Mouse (Mus musculus) hematopoietic stem cell, adult 5-6 weeks (primary cell): ENCODE results near the gene Med7. TPM values are rescaled to one million over a fixed set of nuclear protein-coding genes. Genes with fewer than 3 reads are reported as not detected.

ENCODE experiments used
- ATAC-seq, 2 experiments: fragments of 125-278 bp in 1 of 2; replicated peaks in 1 of 2; 2 replicates each; pipeline ENCODE4 v1.8.0; 2016 to 2017; ENCODE audit warnings: inconsistent platforms in 2 of 2, mild to moderate bottlenecking in 2 of 2, moderate number of reproducible peaks in 2 of 2, low read depth in 1 of 2, moderate TSS enrichment in 1 of 2; ENCODE audit not compliant: low FRiP score in 2 of 2, poor library complexity in 2 of 2, severe bottlenecking in 2 of 2, insufficient read depth in 1 of 2, low TSS enrichment in 1 of 2
- total RNA-seq: library from RNA; stranded (forward); fragments of 172-1452, 232-1000 nt; gene quantifications from 2 replicates; pipeline ENCODE4 v1.2.3, GENCODE M21; 2017

Gene Med7
- 35.3 and 36.8 TPM in 2 replicates for total RNA-seq

DNA sequence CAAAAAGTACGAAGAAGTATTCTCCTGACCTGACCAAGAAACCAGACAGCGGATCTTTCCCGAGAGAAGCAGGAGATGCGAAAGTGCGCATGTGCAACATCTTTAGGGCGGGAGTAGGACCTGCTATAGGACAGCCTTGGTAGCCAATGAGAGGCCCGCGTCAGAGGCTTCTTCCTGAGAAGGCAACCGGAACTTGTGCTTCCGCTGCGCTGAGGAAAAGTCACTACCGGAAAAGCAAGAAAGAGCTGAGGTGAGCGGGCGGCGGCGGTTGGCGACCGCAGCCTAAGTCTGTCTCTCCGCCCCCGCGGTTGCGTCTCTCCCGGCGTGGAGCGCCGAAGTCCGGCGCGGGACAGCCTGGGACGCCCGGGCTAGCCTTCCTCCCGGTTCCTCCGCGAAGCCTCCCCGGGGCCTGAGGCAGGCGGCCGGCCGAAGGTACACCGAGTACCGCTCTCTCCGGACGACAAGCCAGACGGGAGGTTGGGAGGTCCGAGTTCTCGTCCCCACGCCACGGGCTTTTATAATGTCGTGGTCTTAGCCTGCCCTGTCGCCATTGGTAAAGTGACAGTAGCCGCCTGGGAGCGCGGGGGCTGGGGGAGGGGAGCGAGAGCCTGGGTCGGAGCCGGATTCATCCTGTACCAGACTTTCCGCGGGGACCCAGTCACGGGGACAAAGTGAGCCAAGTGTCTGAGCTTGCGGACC is at the start of gene Med7:
Med7 (plus strand) TSS at position 166 of the 699 bp plus-strand sequence.
- ATAC-seq, result peak; percentile 98 to 99

- no peak for ATAC-seq
Measured at GRCm38 (mm10) chr11:46387061-46387460, 49.7 kb upstream of the Med7 start.

GRCm38 (mm10) chr11:46388438-46388837 is 48.3 kb upstream of the Med7 start:
- ATAC-seq, result no peak

DNA sequence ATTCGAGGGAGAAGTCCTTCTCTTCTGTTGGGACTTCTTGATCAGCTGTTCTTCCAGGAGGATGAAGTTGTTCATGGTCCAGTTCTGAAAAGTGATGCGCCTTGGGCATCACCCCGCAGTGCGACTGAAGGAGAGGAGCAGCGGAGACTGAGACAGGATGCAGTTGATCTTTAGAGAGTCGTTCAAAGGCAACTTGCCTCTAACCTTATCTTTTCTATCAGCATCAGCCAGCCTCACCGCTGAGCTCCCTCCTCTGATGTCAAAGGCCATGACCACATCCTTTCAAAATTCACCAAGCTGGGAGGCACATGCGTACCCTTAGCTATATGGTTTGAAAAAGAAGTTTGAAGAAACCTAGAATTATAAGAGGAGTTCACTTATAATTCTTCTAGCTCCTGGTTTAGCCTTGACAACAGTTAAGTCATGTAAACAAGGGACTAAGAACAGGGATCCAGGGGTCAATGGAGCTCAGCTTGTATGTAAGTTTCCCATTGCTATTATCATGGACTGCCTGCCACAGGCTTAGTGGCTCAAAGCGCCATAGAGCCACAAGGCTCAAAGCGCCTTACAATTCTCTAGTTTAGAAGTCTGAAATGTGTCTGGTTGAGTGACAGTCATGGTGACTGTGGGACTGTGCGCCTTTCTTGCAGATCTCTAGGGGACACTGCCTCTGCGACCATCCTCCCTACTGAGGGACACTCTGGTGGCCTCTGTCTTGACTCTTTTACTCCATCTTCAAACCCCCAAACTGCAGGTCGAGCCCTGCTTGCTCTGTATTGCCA is 47.2 kb upstream of the Med7 start, which contains the start of gene Itk:
Itk (minus strand) TSS at position 180 of the 782 bp plus-strand sequence.
- ATAC-seq, result peak; percentile 83

- ATAC-seq, result no peak
Measured at GRCm38 (mm10) chr11:46390621-46391020, 46.1 kb upstream of the Med7 start.

GRCm38 (mm10) chr11:46392890-46393289 is 43.8 kb upstream of the Med7 start:
- ATAC-seq, result no peak

GRCm38 (mm10) chr11:46393413-46393812 is 43.3 kb upstream of the Med7 start:
- no peak for ATAC-seq

DNA sequence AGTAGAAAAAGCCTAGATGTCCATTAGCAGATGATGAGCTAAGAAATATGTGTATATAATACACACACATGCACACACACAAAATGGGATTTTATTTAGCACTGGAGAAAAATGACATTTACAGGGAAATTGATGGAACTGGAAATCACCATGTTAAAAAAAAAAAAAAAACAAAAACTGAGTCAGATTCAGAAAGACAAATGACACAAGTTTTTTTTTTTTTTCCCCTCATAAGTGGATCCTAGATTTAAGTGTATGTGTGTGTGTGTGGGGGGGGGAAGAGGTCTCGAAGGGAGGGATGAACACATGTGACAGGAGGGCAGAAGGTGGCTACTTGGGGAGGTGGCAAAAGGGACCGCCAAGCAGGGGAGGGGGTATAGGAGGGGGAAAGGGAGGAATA is 41.6 kb upstream of the Med7 start:
- no peak for ATAC-seq

DNA sequence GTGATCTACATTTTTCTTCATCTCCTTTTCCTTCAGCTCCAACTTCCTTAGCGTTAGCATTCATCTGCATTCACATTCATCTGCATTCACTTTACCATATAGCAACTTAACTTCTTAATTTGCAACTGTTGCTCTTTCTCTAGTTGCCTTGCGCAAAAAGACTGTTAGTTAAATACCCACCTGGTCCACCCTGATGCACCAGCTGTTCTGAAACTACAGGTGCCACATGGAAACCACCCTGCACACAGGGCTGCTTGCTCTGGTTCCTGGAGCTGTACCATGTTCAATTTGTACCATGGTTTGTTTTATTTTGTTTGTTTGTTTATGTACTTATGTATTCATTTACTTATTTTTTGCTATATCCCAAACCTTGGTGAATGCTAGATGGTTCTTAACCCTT is 41.0 kb upstream of the Med7 start:
- no peak for ATAC-seq

DNA sequence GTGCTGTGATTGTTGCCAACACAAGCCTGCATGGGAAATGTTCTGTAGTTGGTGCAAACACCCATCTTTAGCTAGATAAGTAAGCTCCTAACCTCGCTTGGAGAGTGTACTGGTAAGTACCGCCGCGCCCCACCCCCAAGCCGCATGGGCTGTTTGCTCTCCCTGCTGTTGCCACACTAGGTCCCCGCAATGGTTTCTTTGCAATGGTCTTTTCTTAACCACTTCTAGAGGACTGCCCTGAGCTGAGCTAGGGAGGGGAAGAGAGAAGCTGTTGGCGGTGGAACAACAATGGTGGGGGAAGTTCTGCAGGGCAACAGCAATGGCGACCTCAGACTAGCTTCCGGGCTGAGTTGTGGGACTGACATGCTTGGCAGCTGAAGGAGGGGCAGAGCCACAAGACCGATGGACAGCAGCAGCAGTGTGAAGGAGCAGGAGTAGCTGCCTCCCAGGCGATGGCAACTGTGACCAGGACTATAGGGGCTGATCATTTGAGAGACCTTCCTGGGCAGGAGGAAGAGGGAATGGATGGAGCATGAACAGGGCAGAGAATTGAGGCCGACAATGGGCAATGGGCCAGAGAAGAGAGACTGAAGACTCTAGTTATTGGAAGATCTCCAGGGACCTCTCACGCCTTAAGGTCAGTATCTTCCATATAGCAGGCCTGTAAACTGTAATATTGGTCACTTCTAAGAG is 40.4 kb upstream of the Med7 start, which contains the start of gene Fam71b:
Fam71b (plus strand) TSS at position 393 of the 693 bp plus-strand sequence.
- peak; percentile 32 to 57; a peak in 3 of 4 replicates for ATAC-seq

DNA sequence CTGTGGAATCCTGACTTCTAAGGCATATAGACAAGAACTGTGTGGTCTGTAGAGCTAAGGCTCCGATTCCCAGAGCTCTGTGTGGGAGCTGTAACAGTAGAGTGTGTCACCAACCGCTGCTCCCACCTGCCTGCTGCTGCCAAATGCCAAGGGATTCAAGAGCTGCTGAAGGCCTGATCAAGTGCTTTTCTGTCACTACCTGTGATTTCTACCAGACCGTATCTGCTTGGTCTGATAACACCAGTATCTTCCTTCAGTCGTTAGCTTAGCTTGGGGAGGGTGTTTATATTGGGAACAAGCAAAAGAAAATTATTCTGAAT is 39.9 kb upstream of the Med7 start:
- no peak for ATAC-seq

GRCm38 (mm10) chr11:46397900-46398299 is 38.8 kb upstream of the Med7 start:
- no peak for ATAC-seq

DNA sequence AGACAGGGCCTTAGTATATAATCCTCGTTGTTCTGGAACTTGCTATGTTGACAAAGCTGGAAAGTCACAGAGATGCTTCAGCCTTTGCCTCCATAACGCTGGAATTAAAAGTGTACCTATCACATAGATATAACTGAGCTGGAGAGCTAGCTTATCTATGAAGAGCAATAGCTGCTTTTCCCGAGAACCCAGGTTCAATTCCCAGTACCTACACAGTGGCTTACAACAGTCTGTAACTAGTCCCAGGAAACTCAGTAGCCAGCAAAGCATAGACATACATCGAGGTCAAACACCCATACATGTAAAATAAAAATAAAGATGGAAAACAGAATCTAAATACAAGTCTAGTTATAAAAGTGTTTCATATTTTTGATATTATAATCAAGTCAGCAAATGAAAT is 38.3 kb upstream of the Med7 start:
- ATAC-seq, result no peak

DNA sequence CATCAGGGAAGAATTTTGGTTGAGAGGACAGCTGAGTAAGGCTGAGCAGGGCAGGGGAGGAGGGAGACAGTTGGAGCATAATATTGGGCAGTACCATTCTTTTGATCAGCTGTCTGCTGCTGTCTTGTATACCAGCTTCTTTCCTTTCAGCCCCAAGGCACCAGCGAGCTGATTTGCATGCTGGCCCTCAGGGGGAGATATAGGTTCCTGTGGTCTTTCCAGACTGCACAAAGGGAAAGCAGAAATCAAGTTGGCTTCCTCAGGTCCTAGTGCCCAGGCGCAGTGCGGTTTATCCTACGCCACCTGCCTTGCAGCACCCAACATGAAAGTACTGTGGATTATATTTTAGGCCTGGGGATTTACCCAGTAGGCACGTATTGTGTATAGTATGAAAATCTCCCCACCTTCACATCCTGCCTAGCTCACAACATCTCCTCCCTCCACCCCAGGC is 37.8 kb upstream of the Med7 start:
- peak; percentile 78 to 80 for ATAC-seq

- no peak for ATAC-seq
Measured at GRCm38 (mm10) chr11:46401555-46401954, 35.2 kb upstream of the Med7 start.

GRCm38 (mm10) chr11:46404986-46405385 is 31.7 kb upstream of the Med7 start:
- ATAC-seq, result no peak

- no peak for ATAC-seq
Measured at GRCm38 (mm10) chr11:46406721-46407120, 30.0 kb upstream of the Med7 start.

DNA sequence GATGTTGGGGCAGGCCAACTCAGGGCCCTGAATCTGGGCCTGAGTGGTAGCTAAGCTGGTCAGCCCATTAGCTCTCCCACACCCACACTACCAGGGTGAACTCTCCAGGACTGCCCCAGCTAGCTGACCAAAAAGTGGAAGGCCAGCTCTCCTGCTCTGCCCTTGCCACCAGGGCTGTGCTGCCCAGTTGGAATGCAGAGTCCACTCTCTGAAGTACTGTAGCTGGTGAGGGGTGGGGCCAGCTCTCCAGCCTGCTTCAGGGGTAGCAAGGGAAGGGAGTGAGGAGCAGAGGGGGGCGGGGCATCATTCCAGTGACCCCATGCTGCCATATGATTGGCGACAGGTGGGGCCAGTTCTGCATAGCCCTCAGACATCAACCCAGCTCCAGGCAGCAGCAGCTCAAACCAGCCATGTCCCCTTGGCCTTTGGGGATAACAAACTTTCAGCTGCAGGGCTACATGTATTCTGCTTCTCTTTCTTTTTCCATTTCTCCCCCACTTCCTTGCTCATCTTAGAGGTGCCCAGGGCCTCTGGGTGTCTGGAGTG is 26.6 kb upstream of the Med7 start:
- no peak for ATAC-seq
